Mouse (Mus musculus): ENCODE measurements around the gene Wipi1. TPM values are rescaled to one million over a fixed set of nuclear protein-coding genes. Genes with fewer than 3 reads are reported as not detected.

The Wipi1 gene
- total and polyA plus RNA-seq, 2 experiments, result 7.3 to 8.5 TPM

- DNase-seq (ENCODE audit: extremely low read depth, low read depth, low spot score), result no peak
- Histone ChIP-seq H3K36me3 (ENCODE audit: control insufficient read depth, insufficient read depth, low read length) (peaks cover 14% of the 10 kb centered on the region), H3K9ac (ENCODE audit: low read depth, low read length) (no peak overlapping the region), H3K27ac (replicated peaks; ENCODE audit: insufficient read depth, low read depth, low read length) (no peak overlapping the region), H3K79me2 (ENCODE audit: control insufficient read depth, insufficient read depth, low read length) (no peaks in the 10 kb centered on the region), H3K4me1 (ENCODE audit: control insufficient read depth, insufficient read depth, low read length) (peaks cover 2% of the 10 kb centered on the region; the same call in 1 of the 2 replicates), H3K4me3 (ENCODE audit: insufficient read depth, low read depth, low read length) (no peak overlapping the region), H3K27me3 (ENCODE audit: control insufficient read depth, insufficient read depth, low read length) (no peaks in the 10 kb centered on the region)
- TF ChIP-seq POLR2A (IDR thresholded peaks at IDR 0.05; ENCODE audit: extremely low read depth, insufficient read depth, low read length) (no peak), CTCF (IDR thresholded peaks at IDR 0.05; ENCODE audit: low read depth, low read length) (no peak)
- 93% methylated on average over 4 of the region's 4 CpGs for WGBS
These were observed 20.3 kb downstream of the Wipi1 start for GRCm38 (mm10) chr11:109591511-109591910.

DNA sequence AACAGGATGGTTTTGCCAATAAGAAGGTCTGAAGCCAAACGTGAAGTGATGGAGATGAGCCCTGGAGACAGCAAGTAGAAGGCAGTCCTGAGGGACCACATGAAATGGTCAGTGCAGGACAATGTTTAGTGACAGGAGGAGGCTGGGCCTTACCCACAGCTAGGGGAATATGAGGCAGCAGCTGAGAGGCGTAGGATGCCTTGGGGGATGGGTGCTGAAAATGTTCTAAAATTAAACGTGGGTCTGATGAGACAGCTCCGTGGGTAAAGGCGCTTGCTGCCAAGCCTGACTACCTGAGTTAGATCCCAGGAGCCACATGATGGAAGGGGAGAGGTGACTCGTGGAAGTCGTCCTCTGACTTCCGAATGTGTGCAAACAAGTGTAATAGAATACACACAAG lies 21.8 kb downstream of the Wipi1 start:
- TF ChIP-seq POLR2A (IDR thresholded peaks at IDR 0.05; ENCODE audit: extremely low read depth, insufficient read depth, low read length), result no peak
- TF ChIP-seq CTCF (IDR thresholded peaks at IDR 0.05; ENCODE audit: low read depth, low read length), result no peak
- Histone ChIP-seq H3K27ac (replicated peaks; ENCODE audit: insufficient read depth, low read depth, low read length) (no peak overlapping the region), H3K79me2 (ENCODE audit: control insufficient read depth, insufficient read depth, low read length) (no peaks in the 10 kb centered on the region), H3K4me3 (ENCODE audit: insufficient read depth, low read depth, low read length) (no peak overlapping the region), H3K9ac (ENCODE audit: low read depth, low read length) (no peak overlapping the region), H3K4me1 (ENCODE audit: control insufficient read depth, insufficient read depth, low read length) (peaks cover 2% of the 10 kb centered on the region; the same call in 1 of the 2 replicates), H3K36me3 (ENCODE audit: control insufficient read depth, insufficient read depth, low read length) (peaks cover 4% of the 10 kb centered on the region; the same call in 1 of the 2 replicates), H3K27me3 (ENCODE audit: control insufficient read depth, insufficient read depth, low read length) (no peaks in the 10 kb centered on the region)
- DNase-seq (ENCODE audit: extremely low read depth, low read depth, low spot score), result no peak
- 86% methylated on average over 8 of the region's 8 CpGs for WGBS

GRCm38 (mm10) chr11:109587638-109588374 lies 24.0 kb downstream of the Wipi1 start:
- Histone ChIP-seq H3K36me3 (ENCODE audit: control insufficient read depth, insufficient read depth, low read length) (peaks cover 7% of the 10 kb centered on the region; the same call in 1 of the 2 replicates), H3K4me3 (ENCODE audit: insufficient read depth, low read depth, low read length) (no peak overlapping the region), H3K4me1 (ENCODE audit: control insufficient read depth, insufficient read depth, low read length) (no peaks in the 10 kb centered on the region; the same call in none of the 2 replicates), H3K79me2 (ENCODE audit: control insufficient read depth, insufficient read depth, low read length) (no peaks in the 10 kb centered on the region), H3K27me3 (ENCODE audit: control insufficient read depth, insufficient read depth, low read length) (no peaks in the 10 kb centered on the region), H3K9ac (ENCODE audit: low read depth, low read length) (no peak overlapping the region), H3K27ac (replicated peaks; ENCODE audit: insufficient read depth, low read depth, low read length) (no peak overlapping the region)
- 57% methylated on average over 15 of the region's 15 CpGs for WGBS
- DNase-seq (ENCODE audit: extremely low read depth, low read depth, low spot score), result no peak
- no peak for TF ChIP-seq POLR2A (IDR thresholded peaks at IDR 0.05; ENCODE audit: extremely low read depth, insufficient read depth, low read length)
- TF ChIP-seq CTCF (IDR thresholded peaks at IDR 0.05; ENCODE audit: low read depth, low read length), result no peak

DNA sequence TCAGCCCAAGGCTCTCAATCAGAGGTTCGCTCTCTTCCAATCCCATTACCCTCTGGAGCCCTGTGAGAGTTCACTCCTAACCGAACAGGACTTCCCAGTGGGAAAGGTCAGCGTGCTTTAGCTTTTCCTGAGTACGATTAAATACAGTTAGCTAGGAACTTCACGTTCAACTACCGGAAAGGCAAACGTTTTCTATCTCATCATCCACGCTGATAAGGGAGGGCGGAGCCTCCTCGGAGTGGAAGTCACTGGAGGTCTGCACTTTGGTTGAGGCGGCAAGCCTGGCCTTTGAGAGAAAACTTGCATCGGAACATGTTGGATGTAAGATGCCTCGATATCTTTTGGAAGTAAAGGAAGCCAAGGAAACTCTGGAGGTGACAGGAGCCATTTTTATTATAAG lies 24.7 kb downstream of the Wipi1 start:
- H3K27ac ChIP-seq (replicated peaks; ENCODE audit: insufficient read depth, low read depth, low read length), result peak overlapping the region; percentile 40
- H3K27me3 ChIP-seq (ENCODE audit: control insufficient read depth, insufficient read depth, low read length), result no peaks in the 10 kb centered on the region
- peaks cover 7% of the 10 kb centered on the region; the same call in 1 of the 2 replicates for H3K36me3 ChIP-seq (ENCODE audit: control insufficient read depth, insufficient read depth, low read length)
- WGBS, result 63% methylated on average over 13 of the region's 13 CpGs
- H3K4me1 ChIP-seq (ENCODE audit: control insufficient read depth, insufficient read depth, low read length), result no peaks in the 10 kb centered on the region; the same call in none of the 2 replicates
- TF ChIP-seq POLR2A (IDR thresholded peaks at IDR 0.05; ENCODE audit: extremely low read depth, insufficient read depth, low read length) (no peak), CTCF (IDR thresholded peaks at IDR 0.05; ENCODE audit: low read depth, low read length) (no peak)
- H3K4me3 ChIP-seq (ENCODE audit: insufficient read depth, low read depth, low read length), result no peak overlapping the region
- no peaks in the 10 kb centered on the region for H3K79me2 ChIP-seq (ENCODE audit: control insufficient read depth, insufficient read depth, low read length)
- no peak overlapping the region for H3K9ac ChIP-seq (ENCODE audit: low read depth, low read length)
- peak; percentile 13 for DNase-seq (ENCODE audit: extremely low read depth, low read depth, low spot score)

GRCm38 (mm10) chr11:109586424-109586823 lies 25.3 kb downstream of the Wipi1 start:
- Histone ChIP-seq H3K36me3 (ENCODE audit: control insufficient read depth, insufficient read depth, low read length) (peaks cover 11% of the 10 kb centered on the region; the same call in 1 of the 2 replicates), H3K4me1 (ENCODE audit: control insufficient read depth, insufficient read depth, low read length) (no peaks in the 10 kb centered on the region; the same call in none of the 2 replicates), H3K27ac (replicated peaks; ENCODE audit: insufficient read depth, low read depth, low read length) (no peak overlapping the region), H3K9ac (ENCODE audit: low read depth, low read length) (no peak overlapping the region), H3K4me3 (ENCODE audit: insufficient read depth, low read depth, low read length) (no peak overlapping the region), H3K27me3 (ENCODE audit: control insufficient read depth, insufficient read depth, low read length) (no peaks in the 10 kb centered on the region), H3K79me2 (ENCODE audit: control insufficient read depth, insufficient read depth, low read length) (no peaks in the 10 kb centered on the region)
- TF ChIP-seq POLR2A (IDR thresholded peaks at IDR 0.05; ENCODE audit: extremely low read depth, insufficient read depth, low read length) (no peak), CTCF (IDR thresholded peaks at IDR 0.05; ENCODE audit: low read depth, low read length) (no peak)
- WGBS, result 50% methylated on average over 2 of the region's 2 CpGs
- no peak for DNase-seq (ENCODE audit: extremely low read depth, low read depth, low spot score)
